Mouse (Mus musculus) heart, adult 18-20 months (tissue): ENCODE measurements around the gene Lypd4. TPM values are rescaled to one million over a fixed set of nuclear protein-coding genes. Genes with fewer than 3 reads are reported as not detected.
"Not testable (repeated sequence)": the region's sequence is repeated elsewhere in the genome, so short reads cannot be mapped to it uniquely, and the experiment has no call there.

Experiments
- DNase-seq, 2 experiments: peaks; one replicate each; pipeline ENCODE4 v3.0.0; 2021 to 2022; ENCODE audit warnings: mixed read lengths in 1 of 2
- long read RNA-seq, 2 experiments: library from polyadenylated mRNA; stranded (forward); transcript quantifications; one replicate each; pipeline ENCODE4 v2.0.0; 2021
- total RNA-seq, 2 experiments: library from RNA; stranded (reverse); gene quantifications; 2 replicates each; pipeline ENCODE4 v1.2.3; 2021

The Lypd4 gene
- total RNA-seq, result not detected
- long read RNA-seq, experiment 1, result 0 reads
- long read RNA-seq, experiment 2, result 0 reads

DNA sequence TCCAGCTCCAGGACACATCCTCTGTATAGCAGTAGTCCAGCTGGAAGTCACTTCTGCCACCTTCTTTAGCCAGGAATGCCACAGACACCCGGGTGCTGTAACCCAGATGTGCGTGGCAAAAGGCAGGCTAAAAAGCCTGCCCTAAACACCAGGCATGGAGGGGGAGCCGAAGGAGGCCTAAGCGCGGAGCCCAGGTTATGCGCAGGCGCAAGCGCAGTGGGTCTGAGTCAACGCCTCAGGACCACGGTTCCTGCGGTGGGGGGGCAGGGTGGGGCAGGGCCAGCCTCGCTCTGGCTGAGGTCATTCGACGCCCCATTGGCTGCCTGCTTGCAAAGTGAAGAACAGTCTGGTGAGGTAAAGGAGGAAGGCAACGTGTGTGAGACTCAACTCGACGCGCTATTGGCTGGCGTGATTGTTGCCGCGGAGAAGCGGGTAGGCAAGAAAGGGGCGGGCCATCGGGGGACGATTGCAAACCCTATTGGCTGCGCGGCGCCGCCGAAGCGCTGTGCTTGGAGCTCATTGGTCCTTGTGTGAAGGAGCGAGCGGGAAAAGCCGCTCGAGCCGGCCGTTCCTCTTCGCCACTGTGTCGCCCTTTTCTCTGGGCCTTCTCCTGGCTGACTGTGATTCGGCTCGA is at the start of gene Lypd4, which contains the start of gene Dmrtc2:
Gene Lypd4 (minus strand): TSS at position 410 of the 634 bp plus-strand sequence.
Gene Dmrtc2 (plus strand): TSS at position 526 of the 634 bp plus-strand sequence.
- DNase-seq, result no peak

GRCm38 (mm10) chr7:24918763-24919323 is 49.1 kb upstream of the Lypd4 start:
- DNase-seq, result no peak

GRCm38 (mm10) chr7:24912480-24912879 is 42.7 kb upstream of the Lypd4 start:
- peak in 1 of 2 experiments; percentile 21 for DNase-seq

DNA sequence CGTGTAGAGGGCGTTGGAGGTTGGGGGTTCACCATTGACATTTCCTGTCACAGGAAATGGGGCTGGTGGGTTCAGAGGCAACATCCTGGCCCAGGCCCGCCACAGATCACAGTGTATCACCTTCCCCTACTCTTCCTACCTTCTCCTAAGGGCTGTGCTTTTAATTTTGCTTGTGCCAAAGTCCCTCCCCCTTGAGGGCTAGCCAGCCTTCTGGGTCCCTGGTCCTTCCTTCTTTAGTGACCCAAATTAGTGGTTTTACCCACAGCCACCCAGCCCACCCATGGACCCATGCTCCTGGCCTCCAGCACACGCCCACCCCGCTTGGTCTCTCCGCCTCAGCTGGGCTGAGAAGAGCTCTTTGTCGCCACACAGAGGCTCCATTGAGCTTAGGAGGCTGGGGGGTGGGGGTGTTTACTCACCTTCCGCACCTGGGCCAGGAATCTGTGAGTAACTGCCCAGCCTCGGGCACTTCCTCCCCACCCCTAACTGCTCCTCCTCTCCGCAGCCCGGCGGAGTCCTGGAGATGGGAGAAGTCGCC is 37.5 kb upstream of the Lypd4 start:
- DNase-seq, result peak in 1 of 2 experiments; percentile 21

- no peak for DNase-seq
Observed at GRCm38 (mm10) chr7:24906551-24906950, 36.8 kb upstream of the Lypd4 start.

GRCm38 (mm10) chr7:24904936-24905335 is 35.2 kb upstream of the Lypd4 start:
- DNase-seq, result peak; percentile 59 to 71

GRCm38 (mm10) chr7:24904070-24904483 is 34.3 kb upstream of the Lypd4 start:
- peak; percentile 97 to 99 for DNase-seq

- no peak for DNase-seq
Observed at GRCm38 (mm10) chr7:24903444-24903825, 33.7 kb upstream of the Lypd4 start.

DNA sequence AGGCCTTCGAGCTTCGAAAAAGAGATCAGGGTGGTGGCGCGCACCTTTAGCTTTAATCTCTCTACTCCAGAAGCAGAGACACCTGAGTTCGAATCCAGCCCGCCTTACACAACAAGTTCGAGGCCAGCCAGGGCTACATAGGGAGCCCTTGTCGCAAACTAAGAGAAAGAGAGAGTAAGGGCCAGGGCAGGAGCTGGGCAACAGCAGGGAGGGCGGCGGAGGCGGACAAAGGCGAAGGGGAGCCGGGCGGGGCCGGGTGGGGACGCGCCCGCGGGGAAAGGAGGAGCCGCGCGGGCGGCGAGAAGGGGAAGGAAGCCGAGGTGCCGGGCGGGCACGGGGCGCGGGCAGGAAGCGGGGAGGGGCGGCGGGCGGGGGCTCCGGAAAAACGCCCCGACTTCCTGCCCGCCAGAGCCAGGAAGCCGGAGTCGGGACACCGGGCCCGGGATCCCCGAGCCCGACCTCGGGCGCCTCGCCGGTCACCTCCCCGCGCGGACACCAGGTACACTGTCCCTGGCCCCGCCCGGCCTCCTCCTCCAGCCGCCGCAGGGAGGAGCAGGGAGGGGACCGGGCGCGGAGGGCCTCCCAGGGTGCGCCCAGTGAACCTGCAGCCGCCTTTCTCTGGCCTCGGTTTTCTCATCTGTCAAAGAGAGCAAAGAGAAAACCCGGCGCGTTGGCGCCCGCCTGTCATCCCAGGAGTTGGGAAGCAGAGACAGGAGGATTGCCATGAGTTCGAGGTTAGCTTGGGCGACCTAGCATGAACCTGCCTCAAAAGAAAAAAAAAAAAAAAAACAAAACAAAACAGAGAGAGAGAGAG is 33.1 kb upstream of the Lypd4 start, which contains the start of gene Arhgef1:
Gene Arhgef1 (plus strand): TSS at position 283 of the 814 bp plus-strand sequence.
- DNase-seq, result peak; percentile 75 to 84

- DNase-seq, result no peak
Observed at GRCm38 (mm10) chr7:24902264-24902629, 32.5 kb upstream of the Lypd4 start.

DNA sequence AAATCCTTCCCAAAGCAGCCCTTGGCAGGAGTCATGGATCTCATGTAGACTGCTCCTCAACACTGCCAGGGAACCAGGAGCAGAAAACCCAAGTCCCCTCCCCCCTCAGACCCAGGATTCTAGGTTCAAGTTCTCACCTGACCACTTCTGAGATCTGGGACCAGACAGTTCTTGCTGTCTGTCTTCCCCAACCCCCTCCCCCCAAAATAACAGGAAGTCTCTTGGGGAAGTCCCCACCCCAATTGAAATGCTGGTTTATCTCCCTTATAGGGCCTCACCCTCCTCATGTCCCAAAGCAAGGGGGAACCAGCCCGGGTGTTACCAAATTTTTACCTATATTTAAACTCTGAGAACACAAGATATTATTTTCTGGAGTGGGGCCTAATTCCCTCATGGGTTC is 32.1 kb upstream of the Lypd4 start:
- peak in 1 of 2 experiments; percentile 31 for DNase-seq

GRCm38 (mm10) chr7:24901114-24901513 is 31.4 kb upstream of the Lypd4 start:
- DNase-seq, result no peak

- no peak for DNase-seq
Observed at GRCm38 (mm10) chr7:24897959-24898358, 28.2 kb upstream of the Lypd4 start.

DNA sequence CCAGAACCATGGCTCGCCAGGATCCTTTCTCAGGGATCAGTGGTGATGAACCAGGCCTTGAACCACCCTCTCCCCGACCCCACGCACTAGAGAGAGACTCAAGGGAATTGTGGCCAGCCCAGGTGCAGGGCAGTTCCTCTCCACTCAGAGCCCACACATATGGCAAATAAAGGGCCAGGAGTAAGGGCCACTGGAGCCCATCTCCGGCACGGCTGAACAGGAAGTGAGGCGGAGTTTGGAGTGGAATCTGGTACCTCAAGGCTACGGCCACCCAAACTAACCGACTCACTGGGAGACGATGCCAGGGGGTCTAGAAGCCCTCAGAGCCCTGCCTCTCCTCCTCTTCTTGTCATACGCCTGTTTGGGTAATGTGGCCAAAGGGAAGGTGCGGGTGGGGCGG is 27.5 kb upstream of the Lypd4 start, which contains the start of gene Cd79a:
Gene Cd79a (plus strand): TSS at position 158 of the 400 bp plus-strand sequence.
- DNase-seq, result peak in 1 of 2 experiments; percentile 39

DNA sequence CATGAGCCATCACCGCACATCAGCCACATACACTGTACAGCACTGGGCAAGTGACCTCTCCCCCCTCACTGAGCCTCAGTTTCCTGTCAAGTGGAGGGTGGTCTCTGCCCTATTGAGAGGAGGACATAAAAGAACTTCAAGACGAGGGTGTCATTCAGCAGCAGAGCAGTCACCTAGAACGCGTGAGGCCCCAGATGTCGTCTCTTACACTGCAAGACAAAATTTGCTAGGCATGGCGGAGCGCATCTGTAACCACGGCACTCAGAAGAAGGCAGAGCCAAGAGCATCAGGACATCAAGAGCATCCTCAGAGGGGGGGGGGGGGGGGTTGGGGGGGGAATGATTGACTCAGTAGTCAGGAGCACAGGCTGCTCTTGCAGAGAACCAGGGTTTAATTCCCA is 26.5 kb upstream of the Lypd4 start:
- no peak for DNase-seq

GRCm38 (mm10) chr7:24895749-24896148 is 26.0 kb upstream of the Lypd4 start:
- not testable (repeated sequence) for DNase-seq

DNA sequence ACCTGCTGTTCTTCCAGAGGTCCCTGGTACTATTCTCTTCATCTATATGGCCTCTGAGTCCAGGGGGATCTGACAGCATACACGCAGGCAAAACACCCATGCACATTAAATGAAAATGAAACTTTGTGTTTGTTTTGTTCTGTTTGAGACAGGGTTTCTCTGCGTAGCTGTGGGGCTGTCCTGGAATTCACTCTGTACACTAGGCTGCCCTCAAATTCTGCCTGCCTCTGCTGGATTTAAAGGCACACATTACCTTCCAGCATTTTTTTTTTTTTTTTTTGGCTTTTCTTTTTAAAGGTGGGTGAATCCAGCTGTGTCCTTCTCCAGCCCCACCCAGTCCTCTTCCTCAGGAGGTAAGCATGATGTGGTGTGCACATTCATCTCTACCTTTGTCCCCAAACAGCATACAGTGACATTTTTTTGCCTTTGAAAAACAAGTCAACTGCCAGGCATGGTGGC is 22.4 kb upstream of the Lypd4 start:
- DNase-seq, result no peak

GRCm38 (mm10) chr7:24891241-24892124 is 21.7 kb upstream of the Lypd4 start:
- no peak for DNase-seq

DNA sequence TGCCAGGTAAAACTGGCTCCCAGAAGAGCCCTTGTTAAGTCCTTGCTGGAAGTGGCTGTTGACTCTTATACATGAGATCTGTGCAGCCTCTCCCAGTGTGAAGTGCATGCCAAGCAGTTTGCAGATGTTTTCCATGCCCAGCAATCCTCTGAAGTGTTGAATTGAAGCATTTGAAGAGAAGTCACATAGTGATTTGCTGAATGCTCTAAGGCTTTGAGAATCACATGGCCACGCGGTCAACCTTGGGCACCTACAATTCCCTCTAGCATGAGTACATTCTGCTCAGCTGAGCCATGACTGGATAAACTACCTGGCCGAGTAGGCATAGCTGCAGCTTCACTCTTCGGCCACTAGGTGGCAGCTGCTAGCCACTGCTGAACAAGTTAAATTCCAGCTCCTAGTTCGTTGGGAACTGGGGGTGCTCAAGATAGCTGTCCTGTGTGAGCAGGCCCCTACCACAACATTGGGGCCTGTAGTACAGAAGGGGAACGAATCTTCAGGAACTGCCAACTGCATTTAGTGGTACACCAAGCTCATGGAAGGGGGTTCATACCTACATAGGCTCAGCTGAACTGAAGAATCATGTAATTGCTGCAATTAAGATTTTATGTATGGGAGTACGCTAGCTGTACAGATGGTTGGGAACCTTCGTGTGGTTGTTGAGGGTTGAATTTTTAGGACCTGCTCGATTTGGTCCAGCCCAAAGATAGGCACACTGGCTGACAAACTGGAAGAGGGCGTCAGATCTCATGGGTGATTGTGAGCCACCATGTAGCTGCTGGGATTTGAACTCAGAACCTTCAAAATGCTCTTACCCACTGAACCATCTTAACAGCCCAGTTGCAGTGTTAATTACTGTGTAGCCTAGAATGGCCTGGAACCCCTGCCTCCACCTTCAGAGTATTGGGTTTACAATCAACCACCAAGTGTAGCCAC is 20.8 kb upstream of the Lypd4 start:
- peak; percentile 75 to 84 for DNase-seq
